Mouse (Mus musculus) ovary, postnatal 36 days (tissue): ENCODE results near the gene Nrxn1.

Source experiments
- DNase-seq: peaks from one replicate; pipeline ENCODE4 v3.0.0; 2022; ENCODE audit warnings: low spot score, mixed read lengths

Nrxn1 gene

GRCm38 (mm10) chr17:90962904-90963531 is 129.9 kb downstream of the Nrxn1 start:
- peak; percentile 37 for DNase-seq

- no peak for DNase-seq
Observed at GRCm38 (mm10) chr17:90955221-90955620, 137.7 kb downstream of the Nrxn1 start.

DNA sequence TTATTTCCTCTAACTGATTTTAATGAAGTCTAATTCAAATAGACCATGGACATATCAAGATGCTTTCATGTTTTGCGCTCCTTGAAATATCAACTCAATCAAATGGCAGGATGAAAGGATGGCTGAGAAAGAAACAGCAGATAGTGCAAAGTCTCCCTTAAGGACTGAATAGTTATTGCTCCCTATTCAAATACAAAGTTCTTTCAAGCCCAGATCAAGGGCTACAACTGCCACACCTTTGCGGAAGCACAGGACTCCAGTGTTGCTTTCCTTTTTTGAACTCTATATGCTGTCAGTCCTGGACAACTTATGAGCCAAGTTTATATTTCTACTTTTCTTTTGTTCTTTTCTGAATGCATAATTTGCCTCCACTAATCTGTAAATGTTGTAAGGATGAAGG is 157.9 kb downstream of the Nrxn1 start:
- DNase-seq = no peak

GRCm38 (mm10) chr17:90913320-90913719 is 179.6 kb downstream of the Nrxn1 start:
- no peak for DNase-seq

DNA sequence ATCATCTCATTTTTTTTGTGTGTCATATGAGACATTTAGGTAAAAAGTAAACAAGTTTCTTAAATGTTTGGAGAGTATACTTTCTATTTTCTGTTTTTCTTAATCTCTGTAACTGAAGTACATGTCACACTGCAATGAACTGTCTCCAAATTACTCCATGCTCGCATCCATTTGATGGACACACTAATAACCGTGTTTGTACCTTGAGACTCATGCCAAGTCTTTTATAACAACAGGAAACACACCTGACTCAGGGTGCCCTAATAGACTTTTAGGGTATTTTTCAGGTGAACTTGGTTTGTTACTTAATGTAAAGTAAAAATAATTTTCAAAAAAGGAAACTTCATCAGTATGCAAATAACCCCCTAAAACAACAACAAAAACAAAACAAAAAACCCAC is 180.1 kb downstream of the Nrxn1 start:
- DNase-seq = no peak

DNA sequence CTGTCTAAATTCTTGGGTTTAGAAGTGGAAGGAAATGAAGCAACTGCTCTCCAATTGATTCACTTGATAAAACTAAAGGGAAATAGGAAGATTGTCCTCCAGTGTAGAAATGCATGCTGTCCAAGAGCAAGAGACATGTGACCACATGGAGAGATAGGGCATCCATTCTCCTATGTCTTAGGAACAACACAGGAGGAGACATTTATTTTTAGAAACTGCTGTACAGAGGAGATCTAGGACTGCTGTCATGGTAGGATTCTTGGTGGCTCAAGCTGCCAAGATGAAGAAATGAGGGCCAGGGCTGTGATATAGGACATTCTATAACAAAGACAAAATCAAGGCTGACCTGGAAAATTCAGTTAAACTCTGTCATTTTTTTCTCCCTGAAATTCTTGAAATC is 180.5 kb downstream of the Nrxn1 start:
- no peak for DNase-seq

GRCm38 (mm10) chr17:90906118-90907093 is 186.5 kb downstream of the Nrxn1 start:
- no peak for DNase-seq

GRCm38 (mm10) chr17:90905143-90905542 is 187.7 kb downstream of the Nrxn1 start:
- no peak for DNase-seq

DNA sequence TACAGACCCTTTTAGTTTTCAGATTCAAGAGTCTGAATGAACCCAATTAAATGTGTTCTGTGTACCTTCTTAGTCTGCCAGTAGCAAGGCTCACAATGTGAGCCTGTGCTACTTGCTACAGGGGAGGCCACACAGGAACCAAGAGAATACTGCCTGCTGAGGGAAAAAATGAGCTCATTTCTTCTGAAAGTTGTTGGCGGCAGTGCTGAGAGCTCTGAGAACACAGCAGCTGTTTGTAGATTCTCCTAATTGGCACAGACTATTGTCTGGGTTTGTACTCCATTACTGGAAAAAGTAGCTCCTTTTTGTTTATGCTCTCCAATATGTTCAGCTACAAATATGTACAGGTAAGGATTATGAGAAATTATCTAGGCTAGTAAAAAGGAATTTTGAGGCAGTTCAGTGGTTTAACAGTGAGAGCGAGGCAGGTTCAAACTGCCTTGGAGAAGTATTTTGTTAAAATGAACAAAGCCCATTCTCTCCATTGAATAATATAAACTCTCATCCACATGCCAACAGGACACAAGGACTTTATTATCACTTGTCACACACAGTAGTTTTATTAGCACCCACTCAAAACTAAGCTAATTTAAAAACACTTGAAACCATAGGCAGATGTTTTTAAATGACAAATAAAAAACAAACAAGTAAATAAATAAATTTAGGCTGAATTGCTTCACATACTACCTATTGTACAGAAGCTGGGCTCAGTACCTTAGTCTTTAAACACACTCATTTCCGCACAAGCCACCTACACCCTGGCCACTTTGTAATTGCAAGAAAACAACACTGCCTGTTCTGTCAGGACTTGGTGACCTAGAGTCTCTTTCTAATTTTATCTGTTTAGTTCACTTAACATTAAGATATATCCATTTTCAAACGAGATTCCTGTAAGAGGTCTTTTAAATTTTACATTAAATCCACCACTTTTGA is 200.3 kb downstream of the Nrxn1 start:
- no peak for DNase-seq

GRCm38 (mm10) chr17:90891711-90892110 is 201.2 kb downstream of the Nrxn1 start:
- no peak for DNase-seq

DNA sequence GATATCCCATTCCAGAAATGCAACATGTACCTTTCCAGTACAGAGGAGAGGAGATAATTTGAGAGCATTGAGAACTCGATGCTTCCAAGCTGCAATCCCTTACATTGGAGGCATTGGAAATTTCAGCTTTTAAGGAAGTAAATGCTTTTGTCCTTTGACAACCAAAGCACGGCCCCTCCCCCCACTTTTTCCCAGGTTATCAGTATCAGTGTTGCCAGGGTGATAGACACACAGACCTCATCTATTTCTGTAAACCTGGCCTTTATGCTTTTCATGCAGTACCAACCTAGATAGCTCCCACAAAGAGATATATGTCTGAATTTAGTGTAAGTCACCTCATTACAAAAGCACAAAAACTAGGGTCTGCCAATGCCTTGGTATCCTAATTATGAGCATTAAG is 235.6 kb downstream of the Nrxn1 start:
- DNase-seq = no peak

- DNase-seq = no peak
Observed at GRCm38 (mm10) chr17:90843876-90844275, 249.0 kb downstream of the Nrxn1 start.

DNA sequence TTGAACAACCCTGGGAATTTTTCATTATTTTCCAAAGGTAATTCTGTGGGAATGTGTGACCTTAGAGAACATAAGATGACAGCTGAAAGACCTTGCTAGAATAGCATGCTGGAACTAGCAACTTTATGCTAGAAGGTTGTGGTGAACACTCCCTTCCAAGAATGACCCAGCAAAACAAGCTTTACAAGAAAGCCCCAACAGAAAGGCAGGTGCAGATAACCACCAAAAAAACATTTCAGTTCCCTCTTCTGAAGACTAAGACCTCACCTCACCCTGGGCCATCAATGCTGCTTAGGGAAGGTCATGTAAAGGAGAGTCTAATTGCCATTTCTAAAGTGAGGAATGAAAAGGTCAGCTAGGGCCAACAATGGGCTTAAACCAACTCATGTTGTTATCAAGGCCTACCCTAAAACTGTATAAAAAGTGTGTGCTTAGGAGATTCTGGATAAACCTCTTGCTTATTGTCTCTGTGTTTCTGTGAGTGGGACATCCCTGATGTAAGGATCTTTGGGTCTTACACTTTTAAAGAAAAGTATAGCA is 249.7 kb downstream of the Nrxn1 start:
- no peak for DNase-seq

DNA sequence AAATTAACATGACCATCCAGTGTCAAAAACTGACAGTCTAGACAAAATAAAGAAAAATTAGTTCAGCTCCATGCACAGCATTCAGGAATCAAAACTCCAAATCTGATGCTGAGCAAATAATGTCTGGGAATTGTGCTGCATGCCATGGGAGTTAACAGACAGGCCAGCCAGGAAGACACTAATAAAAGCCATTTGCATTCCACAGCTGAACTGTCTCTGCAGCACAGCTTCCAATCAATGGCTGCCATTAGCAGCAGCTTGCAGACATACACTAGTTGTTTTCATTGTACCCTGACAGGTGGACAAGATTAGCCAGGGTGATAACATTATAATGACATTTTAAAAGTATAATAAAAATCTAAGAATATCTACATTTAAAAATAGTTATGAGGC is 255.9 kb downstream of the Nrxn1 start:
- DNase-seq = no peak

DNA sequence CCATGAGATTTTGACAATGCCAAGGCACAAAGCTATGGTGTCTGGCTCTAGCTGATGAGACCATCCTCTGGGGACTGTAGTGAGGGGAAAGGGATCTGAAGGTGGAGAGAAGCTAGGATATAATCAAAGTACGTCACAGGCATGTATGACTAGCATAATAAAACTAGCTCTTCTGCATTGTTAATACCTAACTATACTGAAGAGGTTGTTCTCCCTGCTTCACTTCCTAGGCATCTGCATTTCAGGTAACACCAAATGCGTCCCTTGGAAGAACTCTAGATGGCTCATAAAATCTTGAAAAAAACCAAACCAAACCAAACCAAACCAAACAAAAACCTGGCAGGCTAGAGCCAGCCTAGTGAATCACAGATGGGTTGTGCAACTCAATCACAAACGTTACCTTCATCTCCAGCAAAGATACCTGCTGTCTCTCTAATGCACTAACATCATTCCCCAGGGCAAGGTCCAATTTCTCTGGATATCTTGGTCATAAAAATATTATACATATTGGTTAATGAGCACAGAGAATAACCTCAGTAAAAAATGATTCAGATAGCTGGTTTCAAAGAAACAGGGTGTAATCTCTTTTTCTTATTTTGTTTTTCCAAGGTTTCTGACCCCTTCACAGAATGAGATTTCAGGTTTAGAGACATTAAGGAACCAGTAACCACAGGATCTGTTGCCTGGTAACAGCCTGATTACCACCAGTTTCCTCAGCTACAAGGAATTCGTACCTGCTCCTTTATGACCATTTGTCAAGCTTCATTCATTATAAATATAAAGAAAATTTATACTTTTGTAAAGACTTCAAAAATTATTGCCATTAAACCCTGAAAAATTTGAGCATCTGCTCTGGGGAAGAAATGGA is 256.5 kb downstream of the Nrxn1 start:
- no peak for DNase-seq

DNA sequence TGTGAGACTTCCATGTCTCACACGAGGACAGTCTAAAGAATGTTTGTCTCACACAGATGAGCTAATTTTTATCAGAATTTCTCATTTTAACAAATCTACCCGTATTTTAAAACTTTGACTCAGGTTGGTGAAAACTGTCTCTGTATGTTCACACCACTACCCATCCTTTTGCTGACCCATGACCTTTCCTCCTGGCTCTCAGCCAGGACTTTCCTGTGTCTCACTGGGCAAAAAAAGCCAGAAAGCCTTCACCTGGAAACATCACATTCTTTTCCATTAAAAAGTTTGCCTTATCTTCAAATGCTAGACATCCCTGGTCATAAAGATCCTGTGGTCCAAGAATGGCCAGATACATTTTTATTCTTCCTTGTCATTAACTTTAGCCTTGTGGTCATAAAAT is 274.5 kb downstream of the Nrxn1 start:
- DNase-seq = no peak

GRCm38 (mm10) chr17:90817898-90818297 is 275.0 kb downstream of the Nrxn1 start:
- DNase-seq = no peak

DNA sequence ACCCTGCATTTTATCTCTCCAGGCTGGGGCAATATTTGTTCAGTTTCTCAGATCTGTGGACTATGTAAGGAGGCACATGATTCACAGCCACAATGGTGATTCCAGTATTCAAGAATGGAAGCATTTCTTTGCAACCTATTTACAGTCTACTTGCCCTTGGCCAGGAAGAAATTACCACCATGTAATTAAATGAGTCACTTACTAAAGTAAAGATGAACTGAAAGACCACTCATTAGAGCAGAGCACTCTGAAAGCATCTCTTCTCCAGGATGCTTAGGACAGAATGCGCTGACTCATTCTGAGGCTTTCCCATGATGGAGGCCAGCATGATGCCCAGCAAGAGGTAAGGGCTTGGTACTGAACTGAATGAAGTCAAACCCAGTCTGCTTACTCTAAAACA is 277.6 kb downstream of the Nrxn1 start:
- no peak for DNase-seq

- DNase-seq = no peak
Observed at GRCm38 (mm10) chr17:90813760-90814159, 279.1 kb downstream of the Nrxn1 start.

GRCm38 (mm10) chr17:90812485-90812884 is 280.4 kb downstream of the Nrxn1 start:
- DNase-seq = no peak
